Mouse (Mus musculus): ENCODE results near the gene Rpp40.

GRCm38 (mm10) chr13:35905378-35905777, 781 bp downstream of the Rpp40 start:
- TF ChIP-seq POLR2A (IDR thresholded peaks at IDR 0.05; ENCODE audit: control insufficient read depth, low read depth, low read length) (no peak), CTCF (IDR thresholded peaks at IDR 0.05; ENCODE audit: control insufficient read depth, insufficient read depth, insufficient replicate concordance, low read depth, low read length) (no peak)
